Mouse (Mus musculus): ENCODE data around the gene Cenph.

- no peak for TF ChIP-seq CTCF (conservative IDR thresholded peaks at IDR 0.05; ENCODE audit: insufficient read depth, insufficient read length, low read depth, low read length)
- peak; percentile 64 for TF ChIP-seq POLR2A (IDR thresholded peaks at IDR 0.05; ENCODE audit: low read depth, low read length)
These were observed 44.9 kb downstream of the Cenph start, which contains the start of gene Cdk7 for GRCm38 (mm10) chr13:100730861-100731176.
